In the genomic region with DNA sequence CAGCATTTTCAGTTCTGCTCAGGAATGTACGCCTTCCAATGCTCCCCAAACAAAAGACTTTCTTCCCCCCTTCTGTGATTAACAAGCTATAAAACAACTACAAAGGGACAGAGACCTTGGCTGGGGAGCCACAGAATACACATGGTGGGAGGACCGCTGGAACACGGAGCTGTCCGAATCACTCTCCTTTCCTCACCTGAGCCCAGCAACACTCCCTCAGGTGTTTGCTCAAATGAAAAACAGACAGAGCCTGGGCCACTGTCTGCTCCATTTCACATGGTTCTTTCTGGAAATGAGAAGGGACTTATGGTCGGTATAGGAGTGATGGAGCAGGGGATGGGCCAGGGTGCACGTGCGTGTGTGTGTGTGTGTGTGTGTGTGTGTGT, we compare ENCODE assay signal across 28 mouse cellular contexts.
DNase-seq lines count a peak whose midpoint lies in the region; ATAC-seq lines count a peak whose summit lies in the region.
"Had no signal": no experiment of that assay in that cellular context is flagged by ENCODE, and none has a peak within 500 bp of the region (broad histone marks: within the 10 kb centered on the region; RNA-seq: fewer than 3 reads in every experiment).

No protein-coding gene starts in this region.

- H3K4me3 ChIP-seq in embryonic facial prominence, embryonic 14.5 days (ENCODE audit: low read depth, low read length) = no peak overlapping the region
- no peak overlapping the region for H3K4me3 ChIP-seq in embryonic facial prominence, embryonic 10.5 days
- H3K4me3 ChIP-seq in hindbrain, embryonic 14.5 days (replicated peaks; ENCODE audit: low read length) = no peak overlapping the region
- no peak overlapping the region for H3K4me3 ChIP-seq in hindbrain, embryonic 13.5 days
- H3K4me3 ChIP-seq in neural tube, embryonic 13.5 days = no peak overlapping the region
- H3K4me3 ChIP-seq in neural tube, embryonic 15.5 days (replicated peaks) = no peak overlapping the region
- H3K4me3 ChIP-seq: embryonic facial prominence, embryonic 15.5 days; heart, adult 2 months; heart, embryonic 10.5 days; heart, embryonic 13.5 days; hindbrain, embryonic 12.5 days had no signal

- ATAC-seq in embryonic facial prominence, embryonic 14.5 days (ENCODE audit: low read depth) = peak; percentile 55; the same call in 1 of the 2 replicates
- no peak for ATAC-seq in hindbrain, embryonic 14.5 days (ENCODE audit: low FRiP score)
- no peak for ATAC-seq in hindbrain, embryonic 13.5 days (ENCODE audit: low FRiP score)
- no peak for ATAC-seq in neural tube, embryonic 13.5 days (ENCODE audit: low read depth)
- no peak for ATAC-seq in neural tube, embryonic 15.5 days (ENCODE audit: low FRiP score)
- ATAC-seq: activated CD4-positive, CD25-positive, alpha-beta regulatory T cell, adult 4 months; forebrain, embryonic 14.5 days; hindbrain, postnatal 0 days; inflammation-experienced regulatory T-cells, adult 6 months; intestine, embryonic 16.5 days; Patski had no signal

- H3K27ac ChIP-seq in embryonic facial prominence, embryonic 14.5 days (replicated peaks; ENCODE audit: low read depth, low read length) = peak overlapping the region; percentile 8
- H3K27ac ChIP-seq in embryonic facial prominence, embryonic 10.5 days (replicated peaks) = no peak overlapping the region
- 0 out of 2 replicates have a peak overlapping the region, but pooled peaks have one; percentile 20 for H3K27ac ChIP-seq in hindbrain, embryonic 14.5 days
- H3K27ac ChIP-seq in hindbrain, embryonic 13.5 days = no peak overlapping the region
- no peak overlapping the region for H3K27ac ChIP-seq in neural tube, embryonic 13.5 days (replicated peaks)
- no peak overlapping the region for H3K27ac ChIP-seq in neural tube, embryonic 15.5 days (replicated peaks)
- H3K27ac ChIP-seq: embryonic facial prominence, embryonic 15.5 days; heart, adult 2 months; heart, embryonic 10.5 days; heart, embryonic 13.5 days; hindbrain, embryonic 12.5 days; hindbrain, postnatal 0 days had no signal

- H3K9me3 ChIP-seq in embryonic facial prominence, embryonic 14.5 days (ENCODE audit: control insufficient read depth, low read length) = no peaks in the 10 kb centered on the region
- H3K9me3 ChIP-seq in embryonic facial prominence, embryonic 10.5 days = no peaks in the 10 kb centered on the region
- no peaks in the 10 kb centered on the region for H3K9me3 ChIP-seq in hindbrain, embryonic 14.5 days (ENCODE audit: control insufficient read depth, low read length)
- no peaks in the 10 kb centered on the region for H3K9me3 ChIP-seq in hindbrain, embryonic 13.5 days
- H3K9me3 ChIP-seq in neural tube, embryonic 13.5 days = no peaks in the 10 kb centered on the region
- no peaks in the 10 kb centered on the region for H3K9me3 ChIP-seq in neural tube, embryonic 15.5 days (replicated peaks)
- H3K9me3 ChIP-seq: embryonic facial prominence, embryonic 15.5 days; G1E; heart, embryonic 10.5 days; heart, embryonic 13.5 days; hindbrain, embryonic 12.5 days had no signal

- H3K36me3 ChIP-seq in embryonic facial prominence, embryonic 14.5 days (ENCODE audit: control insufficient read depth, insufficient read depth, low read length) = no peaks in the 10 kb centered on the region
- H3K36me3 ChIP-seq in embryonic facial prominence, embryonic 10.5 days (replicated peaks) = no peaks in the 10 kb centered on the region
- H3K36me3 ChIP-seq in hindbrain, embryonic 14.5 days (replicated peaks; ENCODE audit: control insufficient read depth, insufficient read depth) = no peaks in the 10 kb centered on the region
- H3K36me3 ChIP-seq in hindbrain, embryonic 13.5 days = no peaks in the 10 kb centered on the region
- no peaks in the 10 kb centered on the region for H3K36me3 ChIP-seq in neural tube, embryonic 13.5 days
- no peaks in the 10 kb centered on the region for H3K36me3 ChIP-seq in neural tube, embryonic 15.5 days
- H3K36me3 ChIP-seq: embryonic facial prominence, embryonic 15.5 days; G1E; heart, embryonic 10.5 days; heart, embryonic 13.5 days; hindbrain, embryonic 12.5 days had no signal

- no peak overlapping the region for H3K4me2 ChIP-seq in embryonic facial prominence, embryonic 14.5 days (ENCODE audit: low read depth, low read length)
- no peak overlapping the region for H3K4me2 ChIP-seq in hindbrain, embryonic 14.5 days (replicated peaks)
- no peak overlapping the region for H3K4me2 ChIP-seq in hindbrain, embryonic 13.5 days
- peak overlapping the region; percentile 13; the same call in 1 of the 2 replicates for H3K4me2 ChIP-seq in neural tube, embryonic 13.5 days
- peak overlapping the region; percentile 26; the same call in 1 of the 2 replicates for H3K4me2 ChIP-seq in neural tube, embryonic 15.5 days
- H3K4me2 ChIP-seq: embryonic facial prominence, embryonic 15.5 days; heart, embryonic 13.5 days; hindbrain, embryonic 12.5 days had no signal

- H3K27me3 ChIP-seq in embryonic facial prominence, embryonic 14.5 days (replicated peaks; ENCODE audit: control insufficient read depth, insufficient read depth, low read length) = no peaks in the 10 kb centered on the region
- H3K27me3 ChIP-seq in embryonic facial prominence, embryonic 10.5 days (replicated peaks; ENCODE audit: low read depth, poor library complexity, severe bottlenecking) = no peaks in the 10 kb centered on the region
- no peaks in the 10 kb centered on the region for H3K27me3 ChIP-seq in hindbrain, embryonic 14.5 days (ENCODE audit: control insufficient read depth, insufficient read depth, low read length)
- no peaks in the 10 kb centered on the region for H3K27me3 ChIP-seq in hindbrain, embryonic 13.5 days
- no peaks in the 10 kb centered on the region; the same call in 1 of the 2 replicates for H3K27me3 ChIP-seq in neural tube, embryonic 13.5 days
- no peaks in the 10 kb centered on the region for H3K27me3 ChIP-seq in neural tube, embryonic 15.5 days (replicated peaks)
- H3K27me3 ChIP-seq: CH12.LX; embryonic facial prominence, embryonic 15.5 days; heart, embryonic 13.5 days; hindbrain, embryonic 12.5 days; Patski had no signal

- H3K9ac ChIP-seq in embryonic facial prominence, embryonic 14.5 days (ENCODE audit: low read depth, low read length) = no peak overlapping the region
- H3K9ac ChIP-seq in hindbrain, embryonic 14.5 days = no peak overlapping the region
- no peak overlapping the region for H3K9ac ChIP-seq in hindbrain, embryonic 13.5 days
- H3K9ac ChIP-seq in neural tube, embryonic 13.5 days = no peak overlapping the region
- H3K9ac ChIP-seq in neural tube, embryonic 15.5 days (replicated peaks) = no peak overlapping the region
- H3K9ac ChIP-seq: embryonic facial prominence, embryonic 15.5 days; heart, embryonic 13.5 days; hindbrain, embryonic 12.5 days had no signal

- no peaks in the 10 kb centered on the region for H3K4me1 ChIP-seq in embryonic facial prominence, embryonic 14.5 days (ENCODE audit: control insufficient read depth, insufficient read depth, low read length)
- peaks cover 8% of the 10 kb centered on the region; the same call in 1 of the 2 replicates for H3K4me1 ChIP-seq in embryonic facial prominence, embryonic 10.5 days
- no peaks in the 10 kb centered on the region for H3K4me1 ChIP-seq in hindbrain, embryonic 14.5 days (replicated peaks; ENCODE audit: control insufficient read depth, insufficient read depth, low read length)
- H3K4me1 ChIP-seq in hindbrain, embryonic 13.5 days (replicated peaks) = no peaks in the 10 kb centered on the region
- H3K4me1 ChIP-seq in neural tube, embryonic 13.5 days (replicated peaks) = peaks cover 10% of the 10 kb centered on the region
- H3K4me1 ChIP-seq in neural tube, embryonic 15.5 days = peaks cover 6% of the 10 kb centered on the region; the same call in 1 of the 2 replicates
- H3K4me1 ChIP-seq: embryonic facial prominence, embryonic 15.5 days; heart, embryonic 13.5 days had no signal

- 51% methylated on average over 7 of the region's 7 CpGs for WGBS in embryonic facial prominence, embryonic 14.5 days
- 72% methylated on average over 7 of the region's 7 CpGs for WGBS in embryonic facial prominence, embryonic 10.5 days
- 57% methylated on average over 7 of the region's 7 CpGs for WGBS in hindbrain, embryonic 14.5 days
- WGBS in hindbrain, embryonic 13.5 days = 64% methylated on average over 7 of the region's 7 CpGs
- WGBS in neural tube, embryonic 13.5 days = 40% methylated on average over 7 of the region's 7 CpGs
- 40% methylated on average over 7 of the region's 7 CpGs for WGBS in neural tube, embryonic 15.5 days

- DNase-seq in embryonic facial prominence, embryonic 14.5 days (ENCODE audit: low spot score) = no peak
- no peak for DNase-seq in embryonic facial prominence, embryonic 10.5 days (ENCODE audit: low spot score)
- no peak for DNase-seq in hindbrain, embryonic 14.5 days (ENCODE audit: low spot score)
- DNase-seq in neural tube, embryonic 10.5 days (ENCODE audit: extremely low spot score, low spot score) = no peak
- no peak for DNase-seq in right cerebral cortex, adult 2 months (ENCODE audit: low spot score in 2 of 2)
- DNase-seq: adrenal gland, postnatal 10 days; B cell, adult 2 months; cerebellum, adult 11 months; embryo, embryonic 11 days; gastrocnemius, postnatal 14 days; heart, adult 2 months; heart, postnatal 14 days; kidney, adult 18-20 months had no signal

Comparison
In these comparisons a context has a peak if more than half of its experiments do, and no peak if none do; other contexts are left out.
1. H3K27ac ChIP-seq: peak in embryonic facial prominence, embryonic 14.5 days (single experiment) and hindbrain, embryonic 14.5 days (single experiment); none in embryonic facial prominence, embryonic 10.5 days (single experiment), hindbrain, embryonic 13.5 days (single experiment), neural tube, embryonic 13.5 days (single experiment) and neural tube, embryonic 15.5 days (single experiment).
2. H3K4me2 ChIP-seq: peak in neural tube, embryonic 13.5 days (single experiment) and neural tube, embryonic 15.5 days (single experiment); none in embryonic facial prominence, embryonic 14.5 days (single experiment), hindbrain, embryonic 14.5 days (single experiment) and hindbrain, embryonic 13.5 days (single experiment).